Mouse (Mus musculus) myocyte (in vitro differentiated cells): ENCODE results near the gene Rad18.

Source experiments
- POLR2A ChIP-seq: IDR thresholded peaks from one replicate; pipeline ENCODE4 v1.6.1; 2011; ENCODE audit warnings: low read depth, mild to moderate bottlenecking, control low read depth, moderate library complexity; ENCODE audit not compliant: insufficient read length
- POLR2AphosphoS2 ChIP-seq: IDR thresholded peaks from one replicate; pipeline ENCODE4 v1.6.1; 2011; ENCODE audit warnings: low read depth, control low read depth; ENCODE audit not compliant: insufficient read length

DNA sequence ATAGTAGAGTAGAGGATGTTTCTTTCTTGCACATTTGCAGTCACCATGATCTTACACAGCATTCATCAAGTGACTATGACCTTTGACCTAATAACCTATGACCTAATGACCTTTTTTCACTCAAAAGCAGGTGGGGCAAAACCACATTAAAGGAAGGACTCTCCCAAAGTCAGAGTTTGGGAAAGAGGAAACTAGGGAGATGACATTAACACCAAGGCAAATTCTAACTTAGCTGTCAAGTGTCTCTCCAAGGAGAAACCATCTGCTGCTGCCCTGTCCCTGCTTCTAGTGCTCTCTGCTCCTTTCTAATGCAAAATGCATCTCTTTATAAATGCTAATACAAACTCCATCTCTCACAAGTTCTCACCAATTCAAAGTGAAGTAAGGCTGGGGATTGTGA, 92.6 kb downstream of the Rad18 start:
- TF ChIP-seq POLR2AphosphoS2 (no peak), POLR2A (no peak)
